In genomic region chr1:52100496-52100895, GRCm38 (mm10) we compare ENCODE assay signal across 9 mouse cellular contexts. TPM values are rescaled to one million over a fixed set of nuclear protein-coding genes. Genes with fewer than 3 reads are reported as not detected.
DNase-seq lines count a peak whose midpoint lies in the region; ATAC-seq and TF ChIP-seq lines count a peak whose summit lies in the region.
"Had no signal": no experiment of that assay in that cellular context is flagged by ENCODE, and none has a peak within 500 bp of the region (broad histone marks: within the 10 kb centered on the region; RNA-seq: fewer than 3 reads in every experiment).

No protein-coding gene starts in this region.

- TF ChIP-seq CTCF in ES-Bruce4 (IDR thresholded peaks at IDR 0.05; ENCODE audit: low read depth, low read length): peak; percentile 74

- no peaks in the 10 kb centered on the region for H3K27me3 ChIP-seq in ES-Bruce4 (ENCODE audit: control insufficient read depth, insufficient read depth, low read length, poor library complexity, severe bottlenecking)
- H3K27me3 ChIP-seq in splenic B cell, adult 2 months (ENCODE audit: control insufficient read depth, insufficient read depth, low read length, poor library complexity, severe bottlenecking): no peaks in the 10 kb centered on the region
- H3K27me3 ChIP-seq in limb, embryonic 10.5 days (ENCODE audit: low read depth, poor library complexity, severe bottlenecking): no peaks in the 10 kb centered on the region
- no peaks in the 10 kb centered on the region for H3K27me3 ChIP-seq in forebrain, embryonic 12.5 days
- H3K27me3 ChIP-seq: neural tube, embryonic 13.5 days had no signal

- no peaks in the 10 kb centered on the region for H3K4me1 ChIP-seq in ES-Bruce4 (ENCODE audit: control insufficient read depth, insufficient read depth, low read length)
- H3K4me1 ChIP-seq in limb, embryonic 10.5 days: no peaks in the 10 kb centered on the region
- no peaks in the 10 kb centered on the region for H3K4me1 ChIP-seq in forebrain, embryonic 12.5 days
- H3K4me1 ChIP-seq: neural tube, embryonic 13.5 days had no signal

- no peak overlapping the region for H3K27ac ChIP-seq in ES-Bruce4 (ENCODE audit: insufficient read depth, low read length)
- no peak overlapping the region for H3K27ac ChIP-seq in limb, embryonic 10.5 days
- no peak overlapping the region for H3K27ac ChIP-seq in forebrain, embryonic 12.5 days
- H3K27ac ChIP-seq: neural tube, embryonic 13.5 days had no signal

- no peaks in the 10 kb centered on the region for H3K36me3 ChIP-seq in ES-Bruce4 (ENCODE audit: control insufficient read depth, insufficient read depth, low read length, poor library complexity, severe bottlenecking)
- peaks cover 11% of the 10 kb centered on the region; the same call in 1 of the 2 replicates for H3K36me3 ChIP-seq in splenic B cell, adult 2 months (ENCODE audit: control insufficient read depth, insufficient read depth, low read length, poor library complexity, severe bottlenecking)
- H3K36me3 ChIP-seq in limb, embryonic 10.5 days: no peaks in the 10 kb centered on the region
- H3K36me3 ChIP-seq in forebrain, embryonic 12.5 days (replicated peaks): no peaks in the 10 kb centered on the region
- H3K36me3 ChIP-seq: neural tube, embryonic 13.5 days had no signal

- WGBS in limb, embryonic 10.5 days: 79% methylated on average over 6 of the region's 6 CpGs
- WGBS in forebrain, embryonic 12.5 days: 76% methylated on average over 6 of the region's 6 CpGs

- no peak for TF ChIP-seq EP300 in ES-Bruce4 (IDR thresholded peaks at IDR 0.05; ENCODE audit: insufficient read depth, low read depth, low read length)

- H3K4me3 ChIP-seq in ES-Bruce4 (ENCODE audit: low read depth, low read length): no peak overlapping the region
- no peak overlapping the region for H3K4me3 ChIP-seq in limb, embryonic 10.5 days
- H3K4me3 ChIP-seq in forebrain, embryonic 12.5 days (replicated peaks): no peak overlapping the region
- H3K4me3 ChIP-seq: neural tube, embryonic 13.5 days had no signal

- ATAC-seq in inflammation-experienced regulatory T-cells, adult 6 months: peak; percentile 97
- no peak for ATAC-seq in forebrain, embryonic 12.5 days (ENCODE audit: low FRiP score)

- no peak overlapping the region for H3K9ac ChIP-seq in ES-Bruce4 (ENCODE audit: low read depth, poor library complexity, severe bottlenecking)
- no peak overlapping the region for H3K9ac ChIP-seq in forebrain, embryonic 12.5 days
- H3K9ac ChIP-seq: neural tube, embryonic 13.5 days had no signal

- peak; percentile 15 for DNase-seq in kidney, adult 9 months
- DNase-seq in kidney, postnatal 14 days: no peak
- DNase-seq in splenic B cell, adult 2 months (ENCODE audit: low read depth, low spot score): peak; percentile 71
- DNase-seq in limb, embryonic 10.5 days (ENCODE audit: low spot score): no peak
- DNase-seq in urinary bladder, adult 18-20 months (ENCODE audit: low spot score in 2 of 2): no peak

- H3K4me2 ChIP-seq in forebrain, embryonic 12.5 days: no peak overlapping the region
- H3K4me2 ChIP-seq: neural tube, embryonic 13.5 days had no signal

- H3K9me3 ChIP-seq in ES-Bruce4 (replicated peaks; ENCODE audit: control insufficient read depth, insufficient read depth, low read length, poor library complexity, severe bottlenecking): no peaks in the 10 kb centered on the region
- no peaks in the 10 kb centered on the region for H3K9me3 ChIP-seq in limb, embryonic 10.5 days (replicated peaks)
- no peaks in the 10 kb centered on the region for H3K9me3 ChIP-seq in forebrain, embryonic 12.5 days
- H3K9me3 ChIP-seq: neural tube, embryonic 13.5 days had no signal

- no peak for TF ChIP-seq POLR2A in ES-Bruce4 (IDR thresholded peaks at IDR 0.05; ENCODE audit: insufficient read depth, low read length)

RNA-seq across cellular contexts. Expression of gene Stat1, which starts 18.7 kb away (rescaled TPM):
- polyA plus RNA-seq in ES-Bruce4 (2011; ENCODE audit: insufficient read depth, insufficient read length, low read depth, missing spikeins): 7.5 and 10.1 TPM in 2 replicates
- 1,000 to 10,000 TPM in 2 of 3 experiments, 100 to 1,000 TPM in 1; 639 to 1,069 (median 1,003) TPM for polyA plus RNA-seq in inflammation-experienced regulatory T-cells, adult 6 months (2017; shearing (Covaris generic))
- polyA plus RNA-seq in limb, embryonic 10.5 days (2016; fragmentation: Nextera tagmentation; extraction: Ambion mirVana): 7.2 and 10.5 TPM in 2 replicates
- 14.7 and 15.4 TPM in 2 replicates for polyA plus RNA-seq in forebrain, embryonic 12.5 days (2016; fragmentation: Nextera tagmentation; extraction: Ambion mirVana)

Comparison
In these comparisons a context has a peak if more than half of its experiments do, and no peak if none do; other contexts are left out.
1. DNase-seq: peak in kidney, adult 9 months (single experiment) and splenic B cell, adult 2 months (single experiment); none in kidney, postnatal 14 days (single experiment), limb, embryonic 10.5 days (single experiment) and urinary bladder, adult 18-20 months (0 of 2).
2. RNA of gene Stat1, which starts 18.7 kb away (polyA plus RNA-seq): 639 to 1,069 TPM in inflammation-experienced regulatory T-cells, adult 6 months; 14.7 to 15.4 TPM in forebrain, embryonic 12.5 days, 7.2 to 10.5 TPM in limb, embryonic 10.5 days and 7.5 to 10.1 TPM in ES-Bruce4; every median in the first group is over 10 times any median in the second.